Mouse (Mus musculus) gastrocnemius, adult 18-20 months (tissue): ENCODE results near the gene Gm49416. TPM values are rescaled to one million over a fixed set of nuclear protein-coding genes. Genes with fewer than 3 reads are reported as not detected.
"Not testable (repeated sequence)": the region's sequence is repeated elsewhere in the genome, so short reads cannot be mapped to it uniquely, and the experiment has no call there.

ENCODE experiments used
- DNase-seq: peaks from one replicate; pipeline ENCODE4 v3.0.0; 2021; ENCODE audit warnings: low spot score
- long read RNA-seq, 2 experiments: library from polyadenylated mRNA; stranded (forward); transcript quantifications; one replicate each; pipeline ENCODE4 v2.0.0; 2021
- total RNA-seq, 2 experiments: library from RNA; stranded (reverse); gene quantifications; 2 replicates each; pipeline ENCODE4 v1.2.3; 2021

Gene Gm49416
- total RNA-seq = 1 to 10 TPM; 1.2 to 2.3 TPM
- long read RNA-seq, experiment 1, partial matches to known transcripts = 0 of 1 reads
- long read RNA-seq, experiment 1, other reads (novel, unspliced or antisense) = 1 of 1 reads
- long read RNA-seq, experiment 2 = 0 reads

DNA sequence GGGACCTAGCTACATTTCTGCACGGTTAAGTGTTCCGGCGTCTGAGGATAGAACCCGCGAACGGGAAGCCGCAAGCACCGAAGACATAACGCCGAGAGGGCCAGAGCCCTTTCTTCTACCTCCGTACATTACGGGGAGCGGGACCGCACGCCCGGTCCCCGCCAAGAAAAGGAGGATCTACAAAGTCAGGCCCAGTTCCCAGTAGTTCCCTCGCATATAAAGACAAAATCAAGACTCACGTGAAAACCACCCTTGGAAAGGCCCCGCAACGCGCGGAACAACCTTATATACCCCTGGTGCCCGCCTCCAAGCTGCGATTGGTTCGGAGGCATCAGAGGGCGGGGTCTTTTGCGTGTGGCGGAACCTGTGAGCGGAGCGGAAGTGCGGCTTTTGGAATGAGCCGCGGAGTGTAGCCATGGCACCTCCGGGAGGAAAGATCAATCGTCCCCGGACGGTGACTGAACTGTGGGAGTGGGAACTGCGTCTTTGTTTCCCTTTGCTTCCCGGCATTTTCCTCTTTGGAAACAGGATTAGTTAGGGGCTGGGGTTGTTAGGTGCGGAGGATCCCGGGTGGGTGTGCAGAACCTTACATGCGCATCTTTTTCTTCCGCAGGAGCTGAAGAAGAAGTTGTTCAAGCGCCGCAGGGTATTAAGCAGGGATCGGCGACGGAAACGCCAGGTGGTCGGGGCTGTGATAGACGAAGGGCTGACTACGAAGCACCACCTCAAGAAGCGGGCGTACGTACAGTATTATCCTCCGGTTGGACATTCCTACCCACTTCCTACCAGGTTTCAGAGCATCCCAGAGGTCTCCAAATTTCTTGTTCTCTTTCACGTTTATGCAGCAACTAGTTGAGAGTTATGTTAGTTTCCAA lies at the start of gene Gm49416, which contains the start of gene 1810009A15Rik:
Gene Gm49416, plus strand, starts transcription at position 416 of the 875 bp plus-strand sequence.
Gene 1810009A15Rik, plus strand, starts transcription at position 343 of the 875 bp plus-strand sequence.
- DNase-seq = peak; percentile 95

DNA sequence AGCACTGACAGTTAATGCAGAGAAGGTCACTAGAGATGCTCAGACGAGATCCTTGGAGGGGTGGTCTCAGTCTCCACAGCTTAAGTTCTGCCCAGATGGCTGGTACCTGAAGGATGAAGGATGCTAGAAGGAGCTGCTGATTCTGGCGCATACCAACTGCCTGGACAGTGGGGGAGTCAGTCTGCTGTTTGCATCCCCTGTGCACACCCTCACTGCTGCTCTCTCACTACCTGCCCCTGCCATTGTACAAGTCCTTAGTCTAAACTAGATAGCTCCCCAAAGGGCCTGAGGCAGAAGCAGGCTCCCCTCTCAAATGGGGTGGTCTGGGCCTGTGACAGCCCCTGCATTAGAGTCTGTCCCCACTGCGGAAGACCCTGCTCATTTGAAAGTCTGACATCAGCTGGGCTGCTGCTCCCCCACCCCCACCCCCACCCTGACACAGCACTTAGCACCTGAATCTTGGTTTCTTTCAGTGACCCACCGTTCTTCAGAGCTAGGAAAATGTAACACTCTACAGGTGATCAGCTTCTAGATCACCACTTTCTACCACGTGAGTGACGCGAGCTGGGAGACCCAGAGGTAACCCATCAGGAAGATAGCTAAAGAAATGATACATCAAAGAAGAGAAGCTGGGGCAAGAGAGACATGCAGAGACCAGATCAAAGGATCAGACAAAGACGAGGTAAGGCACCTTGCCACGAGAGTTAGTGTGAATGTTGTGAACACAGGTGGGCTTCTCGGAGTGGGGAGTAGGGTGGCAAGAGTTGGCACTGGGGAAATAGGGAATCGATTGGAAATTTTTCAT lies 49.4 kb upstream of the Gm49416 start, which contains the start of gene Gng3:
Gene Gng3, minus strand, starts transcription at position 92 of the 805 bp plus-strand sequence.
- DNase-seq = no peak

DNA sequence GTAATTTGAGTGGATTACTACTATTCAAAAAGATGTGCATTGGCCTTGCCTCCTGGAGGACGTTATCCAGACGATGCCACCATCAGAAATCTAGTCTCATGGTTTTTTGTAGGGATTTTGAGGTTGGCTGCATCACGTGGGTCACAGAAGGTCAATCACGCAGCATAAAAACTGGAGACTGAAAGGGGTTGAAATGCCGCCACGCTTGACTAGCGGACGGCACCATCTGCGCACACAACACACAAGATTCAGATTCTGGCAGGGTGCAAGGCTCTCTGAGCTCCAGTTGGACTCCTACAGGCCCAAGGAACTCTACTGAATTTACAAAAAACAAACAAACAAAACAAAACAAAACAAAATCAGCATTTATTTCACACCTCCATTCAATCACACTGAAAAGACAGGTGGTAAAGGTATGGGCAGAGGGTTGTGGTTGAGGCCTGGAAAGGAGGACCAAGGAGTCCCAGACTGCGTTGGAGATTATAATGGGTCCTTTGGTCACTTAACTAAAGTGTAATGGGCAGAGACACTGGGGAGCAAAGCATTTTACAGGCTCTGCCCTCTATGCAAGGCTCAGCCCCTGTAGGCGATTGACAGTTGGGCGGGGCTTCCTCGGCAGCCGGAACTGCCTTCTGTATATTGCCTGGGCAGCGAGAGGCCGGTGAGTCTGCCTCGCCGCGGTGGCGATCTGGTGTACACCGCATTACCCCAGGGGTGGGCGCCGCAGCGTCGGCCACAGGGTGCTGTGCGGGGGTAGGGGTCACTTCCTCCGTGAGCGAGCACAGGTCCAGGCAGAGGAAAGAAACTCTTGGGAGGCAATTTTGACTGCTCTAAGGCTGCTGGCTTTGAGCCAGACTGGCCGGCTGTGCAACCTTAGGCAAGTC lies 48.6 kb upstream of the Gm49416 start:
- peak; percentile 57 for DNase-seq

DNA sequence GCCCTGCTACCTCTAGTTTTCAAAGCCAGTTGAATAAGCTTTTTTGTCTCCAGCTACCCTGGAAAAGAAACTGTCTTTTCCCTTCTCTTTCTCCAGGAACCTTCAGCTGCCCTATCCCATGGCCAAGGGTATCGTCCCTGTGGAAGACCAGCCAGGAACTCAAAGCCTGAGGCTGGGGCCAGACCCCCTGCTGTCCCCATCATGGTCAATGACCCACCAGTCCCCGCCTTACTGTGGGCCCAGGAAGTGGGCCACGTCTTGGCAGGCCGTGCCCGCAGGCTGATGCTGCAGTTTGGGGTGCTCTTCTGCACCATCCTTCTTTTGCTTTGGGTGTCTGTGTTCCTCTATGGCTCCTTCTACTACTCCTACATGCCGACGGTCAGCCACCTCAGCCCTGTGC lies 47.7 kb upstream of the Gm49416 start:
- no peak for DNase-seq

DNA sequence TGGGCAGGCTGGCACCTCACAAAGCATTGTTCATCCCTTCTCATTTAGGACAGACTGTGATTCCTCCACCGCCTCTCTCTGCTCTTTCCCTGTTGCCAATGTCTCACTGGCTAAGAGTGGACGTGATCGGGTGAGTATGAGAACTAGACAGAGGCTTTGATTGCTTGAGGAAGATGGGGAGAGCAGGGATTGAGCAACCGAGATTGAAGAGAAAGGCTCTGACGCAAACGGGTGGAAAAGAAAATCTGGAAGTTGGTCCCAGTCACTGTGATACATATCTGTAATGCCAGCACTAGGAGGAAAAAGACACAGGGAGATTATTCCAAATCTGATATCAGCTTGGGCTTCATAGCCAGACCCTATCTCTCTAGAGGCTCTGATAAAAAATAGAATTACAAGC lies 45.8 kb upstream of the Gm49416 start:
- no peak for DNase-seq

DNA sequence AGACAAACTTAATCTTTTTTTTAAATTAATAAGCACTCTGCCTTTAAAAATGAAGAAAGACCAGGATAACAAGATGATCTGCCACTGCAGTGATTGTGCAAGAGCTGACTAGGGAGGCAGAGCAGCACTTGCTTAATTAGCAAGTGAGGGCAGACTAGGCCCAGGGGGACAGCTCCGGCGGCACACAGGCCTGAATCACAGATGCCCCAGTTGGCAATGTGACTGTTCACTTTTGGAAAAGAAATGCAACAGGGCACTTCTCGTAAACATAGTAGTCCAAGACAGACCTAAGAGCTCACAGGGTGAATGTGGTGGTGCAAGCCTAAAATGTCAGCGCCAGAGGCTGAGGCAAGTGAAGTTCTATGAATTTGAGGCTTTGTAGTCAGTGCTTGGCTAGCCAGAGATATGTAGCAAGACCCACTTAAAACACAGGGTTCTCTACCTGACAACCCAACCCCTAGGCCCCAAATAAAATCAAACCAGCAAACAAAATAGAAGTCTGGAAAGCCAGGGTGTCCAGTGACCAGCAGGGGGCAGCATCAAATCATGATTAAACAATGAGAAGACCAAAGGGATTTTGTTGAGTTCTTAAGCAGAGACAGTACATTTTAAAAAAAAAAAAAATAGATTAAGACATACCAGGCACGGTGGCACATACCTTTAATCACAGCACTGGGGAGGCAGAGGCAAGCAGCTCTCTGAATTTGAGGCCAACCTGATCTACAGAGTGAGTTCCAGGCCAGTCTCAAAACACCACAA lies 44.2 kb upstream of the Gm49416 start:
- peak; percentile 83 for DNase-seq

DNA sequence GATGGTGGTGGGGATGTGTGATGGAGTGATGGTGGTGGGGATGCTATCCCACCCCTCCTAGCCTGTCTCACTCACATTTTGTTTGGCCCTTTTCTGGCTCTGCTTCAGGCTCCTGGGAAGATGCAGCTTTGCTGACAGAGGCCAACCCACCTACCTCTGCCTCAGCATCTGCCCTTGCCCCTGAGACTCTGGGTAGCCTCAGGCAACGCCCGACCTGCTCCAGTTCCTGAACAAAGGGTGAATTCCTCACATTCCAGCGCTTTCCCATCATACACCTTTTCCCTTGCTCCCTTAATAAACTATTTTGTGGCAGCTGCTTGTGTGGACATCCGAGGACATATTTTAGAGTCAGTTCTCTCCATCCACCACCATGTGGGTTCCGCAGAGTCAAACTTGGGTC lies 40.4 kb upstream of the Gm49416 start:
- no peak for DNase-seq

DNA sequence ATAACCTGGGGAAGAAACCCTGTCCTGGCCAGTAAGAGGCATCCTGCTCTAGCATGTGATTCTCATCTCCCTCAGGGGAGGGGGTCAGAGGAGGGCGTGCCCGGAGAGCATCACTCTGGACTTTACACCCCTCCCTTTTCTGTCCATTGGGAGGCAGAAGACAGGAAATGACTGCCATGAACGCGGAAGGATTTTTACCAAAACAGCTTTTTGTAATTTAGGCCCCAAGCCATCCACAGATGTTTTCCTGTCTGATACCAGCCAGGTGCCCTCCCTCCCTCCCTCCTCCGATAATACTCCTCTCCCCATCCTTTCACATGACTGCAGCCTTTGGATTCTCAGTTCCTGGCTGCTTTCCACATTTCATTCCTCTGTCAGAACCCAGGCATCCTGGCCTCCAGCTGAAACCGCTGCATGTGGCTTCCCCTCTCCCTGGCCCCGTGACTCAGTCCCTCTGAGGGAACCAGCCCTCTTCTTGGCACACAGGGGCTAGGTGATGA lies 38.3 kb upstream of the Gm49416 start, which contains the start of gene Lrrn4cl:
Gene Lrrn4cl, plus strand, starts transcription at position 367 of the 500 bp plus-strand sequence.
- peak; percentile 77 for DNase-seq

DNA sequence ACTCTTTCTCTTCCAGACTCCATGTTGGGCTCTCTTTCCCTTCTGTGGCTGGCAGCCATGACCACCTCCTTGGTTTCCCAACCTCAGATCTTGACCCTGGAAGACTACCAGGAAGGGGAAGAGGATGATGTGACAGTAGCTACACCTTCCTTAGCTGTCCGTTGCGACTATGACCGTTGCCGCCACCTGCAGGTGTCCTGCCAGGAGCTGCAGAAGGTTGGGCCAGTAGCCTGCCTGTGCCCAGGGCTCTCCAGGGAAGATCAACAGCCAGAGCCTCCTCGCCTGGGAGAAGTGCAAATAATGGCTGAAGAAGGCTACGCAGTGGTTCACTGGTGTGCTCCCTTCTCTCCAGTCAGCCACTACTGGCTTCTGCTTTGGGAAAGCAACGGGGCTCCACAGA lies 37.1 kb upstream of the Gm49416 start:
- no peak for DNase-seq

DNA sequence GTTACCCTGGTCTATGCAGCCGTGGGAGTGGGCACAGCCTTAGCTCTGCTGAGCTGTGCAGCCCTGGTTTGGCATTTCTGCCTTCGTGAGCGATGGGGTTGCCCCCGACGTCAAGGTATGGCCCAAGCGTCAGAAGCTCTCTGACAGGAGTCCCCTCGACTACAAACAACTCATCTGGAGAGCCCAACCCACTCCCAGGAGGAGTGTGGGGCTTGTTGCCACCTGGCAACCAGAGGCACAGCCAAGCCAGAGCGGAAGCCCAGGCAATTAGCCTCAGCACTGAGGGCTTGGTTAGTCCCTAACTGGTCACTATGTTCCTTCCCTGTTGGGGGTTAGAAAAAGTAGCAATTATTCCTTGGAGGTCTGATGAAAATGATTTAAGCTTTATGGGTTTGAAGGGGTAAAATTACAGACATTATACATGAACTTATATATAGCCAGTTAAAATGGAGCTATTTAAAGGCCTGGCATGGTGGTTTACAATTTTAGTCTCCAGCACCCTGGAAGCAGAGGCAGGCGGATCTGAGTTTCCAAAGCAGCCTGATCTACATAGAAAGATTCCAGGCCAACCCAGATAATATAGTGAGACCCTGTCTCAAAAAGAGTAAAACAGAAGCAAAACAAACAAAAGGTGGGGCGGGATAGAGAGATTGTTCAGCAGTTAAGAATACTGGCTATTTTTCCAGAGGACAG lies 36.3 kb upstream of the Gm49416 start:
- DNase-seq = peak; percentile 72

DNA sequence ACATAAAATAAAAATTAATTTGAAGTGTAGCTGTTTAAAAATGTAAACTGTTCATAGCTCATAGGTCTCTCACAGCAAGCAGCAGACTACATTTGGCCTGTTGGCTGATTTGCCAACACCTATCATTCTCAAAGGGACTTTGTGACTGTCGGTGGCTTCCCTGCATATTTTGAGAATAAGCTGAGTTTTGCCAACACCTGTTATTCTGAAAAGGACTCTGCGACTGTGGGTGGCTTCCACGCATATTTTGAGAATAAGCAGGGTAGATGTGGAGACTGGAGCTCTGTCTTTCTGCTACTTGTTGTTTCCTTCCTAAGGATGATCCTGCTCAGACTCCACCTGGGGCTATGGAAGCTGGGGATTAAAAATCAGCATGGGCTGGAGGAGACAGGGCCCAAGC lies 35.6 kb upstream of the Gm49416 start:
- no peak for DNase-seq

DNA sequence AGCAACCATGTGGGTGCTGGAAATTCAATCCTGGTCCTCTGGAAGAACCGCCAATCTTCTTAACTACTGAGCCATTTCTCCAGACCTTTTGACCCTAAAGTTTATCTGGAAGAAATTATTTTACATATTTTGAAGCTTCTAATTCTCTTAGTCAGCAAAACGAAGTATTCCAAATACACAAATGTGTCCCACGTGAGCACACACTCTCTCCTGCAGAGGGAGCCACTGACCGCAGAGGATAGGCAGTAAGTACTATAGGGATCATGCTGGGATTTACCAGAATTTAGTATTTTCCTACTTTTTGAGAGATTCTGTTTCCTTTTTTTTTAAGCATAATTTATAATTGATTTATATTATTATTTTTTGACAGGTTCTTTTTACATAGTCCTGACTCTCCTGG lies 31.0 kb upstream of the Gm49416 start:
- DNase-seq = peak; percentile 44

DNA sequence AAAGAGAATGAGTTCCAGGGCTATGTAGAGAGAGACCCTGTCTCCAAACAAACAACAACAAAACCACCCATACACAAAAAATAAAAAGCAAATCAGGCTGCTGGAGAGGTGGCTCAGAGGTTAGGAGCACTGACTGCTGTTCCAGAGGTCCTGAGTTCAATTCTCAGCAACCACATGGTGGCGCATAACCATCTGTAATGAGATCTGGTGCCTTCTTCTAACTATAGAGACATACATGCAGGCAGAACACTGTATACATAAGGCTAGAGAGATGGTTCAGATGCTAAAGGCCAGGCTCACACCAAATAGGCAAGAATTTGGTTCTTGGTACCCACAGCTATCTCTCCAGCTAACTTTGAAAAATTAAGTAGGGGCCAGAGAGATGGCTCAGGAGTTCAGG lies 29.7 kb upstream of the Gm49416 start:
- DNase-seq = no peak

DNA sequence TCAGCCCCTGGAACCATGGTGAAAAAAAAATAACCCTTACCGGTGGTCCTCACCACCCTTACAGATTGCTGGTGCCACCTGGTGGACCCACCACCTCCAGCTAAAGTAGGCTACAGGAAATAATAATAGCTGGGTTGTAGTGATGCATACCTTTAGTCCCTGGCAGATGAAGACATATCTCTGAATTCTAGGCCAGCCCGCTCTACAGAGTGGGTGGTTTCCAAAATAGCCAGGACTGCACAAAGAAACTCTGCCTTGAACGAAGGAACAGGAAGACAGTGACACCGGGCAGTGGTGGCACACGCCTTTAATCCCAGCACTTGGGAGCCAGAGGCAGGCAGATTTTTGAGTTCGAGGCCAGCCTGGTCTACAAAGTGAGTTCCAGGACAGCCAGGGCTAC lies 24.5 kb upstream of the Gm49416 start:
- DNase-seq = no peak

DNA sequence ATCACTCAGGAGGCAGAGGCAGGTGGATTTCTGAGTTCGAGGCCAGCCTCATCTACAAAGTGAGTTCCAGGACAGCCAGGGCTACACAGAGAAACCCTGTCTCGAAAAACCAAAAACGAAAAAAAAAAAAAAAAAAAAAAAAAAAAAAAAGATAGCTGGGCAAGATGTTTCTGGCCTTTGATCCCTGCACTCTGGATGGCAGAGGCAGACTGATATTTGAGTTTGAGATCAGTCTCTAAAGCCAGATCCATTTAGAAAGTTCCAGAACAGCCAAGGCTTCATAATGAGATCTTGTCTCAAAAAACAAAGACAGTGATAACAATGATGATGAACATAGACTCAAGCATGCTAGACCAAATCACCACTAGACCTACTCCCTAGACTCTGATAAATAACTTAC lies 18.3 kb upstream of the Gm49416 start:
- DNase-seq = not testable (repeated sequence)

DNA sequence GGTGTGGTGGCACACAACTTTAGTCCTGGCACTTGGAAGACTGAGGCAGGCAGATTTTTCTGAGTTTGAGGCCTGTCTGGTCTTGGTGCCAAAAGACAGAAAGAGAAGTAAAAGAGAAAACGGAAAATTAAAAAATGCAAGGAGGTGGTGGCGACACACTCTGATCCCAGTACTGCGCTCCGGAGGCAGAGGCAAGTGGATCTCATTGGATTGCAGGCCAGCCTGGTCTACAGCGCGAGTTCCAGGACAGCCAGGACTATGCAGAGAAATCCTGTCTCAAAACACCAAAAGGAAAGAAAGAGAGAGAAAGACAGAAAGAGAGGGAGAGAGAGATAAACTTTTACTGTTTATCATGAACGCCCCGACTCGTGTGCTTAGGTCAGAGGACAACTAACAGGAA lies 17.9 kb upstream of the Gm49416 start:
- DNase-seq = no peak

DNA sequence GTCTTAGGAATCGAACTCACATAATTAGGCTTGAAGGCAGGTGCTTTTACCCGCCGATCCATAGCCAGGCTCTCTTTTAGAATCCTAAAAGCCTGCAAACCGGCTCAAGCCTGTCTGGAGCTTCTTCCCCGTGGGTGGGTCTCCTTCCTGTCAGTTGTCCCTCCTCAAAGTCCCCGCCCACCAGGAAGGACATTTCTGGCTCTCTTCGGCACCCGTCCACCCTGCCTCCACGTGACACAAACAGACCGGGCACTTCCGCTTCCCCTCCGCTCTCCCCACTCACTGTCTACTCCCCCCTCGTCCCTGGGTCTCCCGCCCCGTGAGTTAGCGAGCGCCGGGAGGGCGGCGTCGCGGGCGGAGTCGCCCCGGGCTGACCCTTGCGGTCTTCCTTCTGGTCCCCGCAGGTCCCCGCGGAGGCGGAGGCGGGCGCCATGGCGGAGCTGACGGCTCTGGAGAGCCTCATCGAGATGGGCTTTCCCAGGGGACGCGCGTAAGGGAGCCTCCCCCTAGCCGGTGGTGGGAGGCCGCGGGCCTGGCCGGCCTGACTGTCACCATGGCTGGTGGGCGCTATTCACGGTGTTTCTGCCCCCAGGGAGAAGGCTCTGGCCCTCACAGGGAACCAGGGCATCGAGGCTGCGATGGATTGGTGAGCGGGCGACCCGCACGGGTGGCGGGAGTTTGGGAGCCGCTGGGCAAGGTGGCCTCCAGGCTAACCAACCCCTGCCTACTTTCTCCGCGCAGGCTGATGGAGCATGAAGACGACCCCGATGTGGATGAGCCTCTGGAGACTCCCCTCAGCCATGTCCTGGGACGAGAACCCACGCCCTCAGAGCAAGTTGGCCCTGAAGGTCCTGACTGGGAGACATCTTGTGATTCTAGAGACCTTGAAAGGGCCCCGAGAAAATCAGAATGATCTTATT lies 17.2 kb upstream of the Gm49416 start, which contains the start of gene Ubxn1:
Gene Ubxn1, plus strand, starts transcription at position 230 of the 920 bp plus-strand sequence.
- peak; percentile 99 for DNase-seq

DNA sequence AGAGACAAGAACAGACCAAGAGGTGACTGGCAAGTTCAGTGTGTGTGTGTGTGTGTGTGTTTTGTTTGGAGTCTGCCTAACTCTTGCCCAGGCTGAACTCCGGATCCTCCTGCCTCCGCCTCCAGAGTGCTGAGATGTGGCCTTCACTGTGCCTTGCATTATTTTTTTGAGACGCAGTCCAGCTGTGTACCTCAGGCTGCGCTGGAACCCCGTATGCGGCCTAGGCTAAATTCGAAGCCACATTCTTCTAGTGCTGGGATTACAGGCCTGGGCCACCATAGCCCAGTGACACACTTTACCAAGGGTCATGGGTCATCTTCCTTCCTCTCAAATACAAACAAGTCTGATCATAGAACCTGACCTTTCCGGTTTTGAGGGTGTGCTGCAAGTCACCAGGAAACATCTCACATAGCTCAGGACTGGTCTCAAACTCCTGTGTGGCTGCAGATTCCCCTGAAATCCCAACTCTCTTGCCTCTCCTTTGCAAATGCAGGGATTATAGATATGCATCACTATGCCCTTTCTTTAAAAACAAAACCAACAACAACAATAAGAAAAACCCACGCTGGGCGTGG lies 16.4 kb upstream of the Gm49416 start:
- no peak for DNase-seq
